Mouse (Mus musculus) frontal cortex, postnatal 36 days (tissue): ENCODE results near the gene Spdl1.
"Not testable (repeated sequence)": the region's sequence is repeated elsewhere in the genome, so short reads cannot be mapped to it uniquely, and the experiment has no call there.

Experiments used
- DNase-seq, 2 experiments: peaks; one replicate each; pipeline ENCODE4 v3.0.0; 2022; ENCODE audit warnings: low spot score in 2 of 2

Spdl1 gene

DNA sequence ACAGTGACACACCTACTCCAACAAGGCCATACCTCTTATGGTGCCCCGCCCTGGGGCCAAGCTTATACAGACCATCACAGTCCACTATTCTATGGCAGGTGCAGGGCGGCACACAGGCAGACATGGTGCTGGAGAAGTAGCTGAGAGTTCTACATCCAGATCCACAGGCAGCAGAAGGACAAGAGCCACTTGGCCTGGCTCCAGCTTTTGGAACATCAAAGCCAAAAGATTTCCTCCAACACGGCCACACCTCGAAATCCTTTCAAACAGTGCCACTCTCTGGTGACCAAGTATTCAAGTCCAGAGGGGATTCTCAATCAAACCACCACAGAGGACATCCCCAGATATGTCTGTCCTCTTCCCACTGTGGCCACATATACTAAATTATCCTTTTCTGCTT, 28.4 kb downstream of the Spdl1 start:
- DNase-seq = not testable (repeated sequence)

DNA sequence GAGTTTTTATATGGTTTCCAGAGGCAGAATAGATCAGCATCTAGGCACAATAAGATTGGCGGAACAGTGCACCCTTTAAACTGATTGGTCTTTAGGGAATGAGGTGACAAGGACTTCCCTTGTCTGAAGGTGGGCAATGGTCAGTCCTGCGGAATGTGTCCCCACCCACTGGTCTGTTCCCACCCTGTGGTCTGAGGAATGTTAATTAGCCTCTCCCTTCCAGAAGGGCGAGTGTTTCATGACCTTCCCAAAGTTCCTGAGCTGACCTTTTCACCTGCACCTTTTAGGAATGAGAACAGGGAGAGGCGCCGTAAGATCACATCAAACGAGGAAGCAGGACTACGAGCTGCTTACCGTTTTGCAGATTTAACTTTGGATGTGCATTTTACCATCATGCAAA, 35.4 kb downstream of the Spdl1 start:
- DNase-seq = not testable (repeated sequence)

DNA sequence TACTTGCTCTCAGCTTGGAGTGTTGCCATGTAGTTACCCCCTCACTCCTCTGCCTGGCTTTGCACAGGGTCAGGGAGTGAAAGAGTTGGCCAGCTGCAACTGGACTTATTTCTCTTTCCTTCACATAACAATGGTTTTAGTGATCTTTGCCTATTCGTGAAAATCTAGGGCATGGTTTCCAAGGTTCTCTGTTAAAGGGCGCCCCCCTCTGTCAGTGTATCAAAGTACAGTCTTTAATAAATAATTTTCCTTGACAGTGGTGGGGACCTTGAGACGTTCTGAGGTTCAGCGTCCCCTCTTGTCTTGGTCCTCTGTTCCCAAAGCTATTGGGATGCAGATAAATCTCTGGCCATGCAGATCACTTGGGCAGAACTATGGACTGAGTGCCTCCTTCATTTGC, 37.3 kb downstream of the Spdl1 start:
- DNase-seq = peak in 1 of 2 experiments; percentile 31

DNA sequence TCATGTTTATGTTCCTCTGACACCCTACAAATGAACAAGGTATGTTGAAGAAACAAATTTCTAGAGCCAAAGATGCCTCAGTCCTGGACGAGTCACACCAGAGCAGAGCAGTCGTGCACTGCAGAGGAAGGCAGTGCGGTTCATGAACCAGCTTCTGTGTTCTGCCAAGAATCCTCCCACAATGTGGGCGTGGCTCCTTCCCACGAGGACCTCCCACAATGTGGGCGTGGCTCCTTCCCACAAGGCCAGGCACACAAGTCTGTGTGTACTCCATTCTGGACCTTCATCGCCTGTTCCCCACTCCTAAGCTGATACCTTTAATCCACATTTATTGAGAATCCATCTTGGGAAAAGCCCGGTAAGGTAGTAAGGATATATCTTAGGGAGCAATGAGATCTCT, 41.6 kb downstream of the Spdl1 start:
- no peak for DNase-seq

DNA sequence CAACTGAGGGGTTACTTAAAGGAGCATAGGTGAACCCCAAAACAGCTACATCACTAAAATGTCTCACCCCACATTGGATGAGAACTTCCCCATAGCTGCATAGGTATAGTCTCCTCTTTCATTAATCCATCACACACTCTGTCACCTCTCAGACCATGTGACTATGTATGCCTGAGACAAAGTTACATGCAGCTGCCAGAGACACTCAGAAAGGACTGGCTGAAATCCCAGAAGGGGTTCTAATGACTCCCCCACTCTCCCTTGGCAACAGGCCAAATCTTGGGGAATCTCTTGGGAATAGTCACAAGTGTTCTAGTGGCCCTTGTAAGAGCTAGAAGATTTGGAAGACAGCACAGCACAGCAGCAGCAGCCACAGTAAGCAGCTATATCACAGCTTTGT, 48.6 kb downstream of the Spdl1 start:
- DNase-seq = no peak

DNA sequence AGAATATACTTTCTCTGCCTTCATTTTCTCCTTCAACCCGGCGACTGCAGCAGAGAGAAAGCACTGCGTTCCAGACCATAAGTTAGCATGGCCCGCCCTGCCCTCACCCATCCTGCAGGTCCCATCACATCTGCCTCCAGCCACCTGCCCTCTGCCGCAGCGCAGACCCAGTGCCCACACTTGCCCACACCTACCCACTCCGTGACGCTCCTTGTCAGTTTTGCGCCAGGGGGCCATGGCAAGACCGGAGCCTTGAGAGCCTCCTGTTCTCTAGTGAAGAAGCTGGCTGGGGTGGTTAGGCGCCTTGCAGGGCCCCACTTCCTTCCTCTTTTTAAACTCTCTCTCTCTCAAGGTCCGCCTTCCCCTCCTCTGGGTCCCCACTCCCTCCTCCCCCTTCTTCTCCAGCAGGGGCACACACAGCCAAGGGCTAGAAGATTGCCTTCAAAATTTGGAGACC, 49.8 kb downstream of the Spdl1 start, which contains the start of gene Dock2:
Gene Dock2, minus strand, starts transcription at position 306 of the 457 bp plus-strand sequence.
- DNase-seq = no peak

DNA sequence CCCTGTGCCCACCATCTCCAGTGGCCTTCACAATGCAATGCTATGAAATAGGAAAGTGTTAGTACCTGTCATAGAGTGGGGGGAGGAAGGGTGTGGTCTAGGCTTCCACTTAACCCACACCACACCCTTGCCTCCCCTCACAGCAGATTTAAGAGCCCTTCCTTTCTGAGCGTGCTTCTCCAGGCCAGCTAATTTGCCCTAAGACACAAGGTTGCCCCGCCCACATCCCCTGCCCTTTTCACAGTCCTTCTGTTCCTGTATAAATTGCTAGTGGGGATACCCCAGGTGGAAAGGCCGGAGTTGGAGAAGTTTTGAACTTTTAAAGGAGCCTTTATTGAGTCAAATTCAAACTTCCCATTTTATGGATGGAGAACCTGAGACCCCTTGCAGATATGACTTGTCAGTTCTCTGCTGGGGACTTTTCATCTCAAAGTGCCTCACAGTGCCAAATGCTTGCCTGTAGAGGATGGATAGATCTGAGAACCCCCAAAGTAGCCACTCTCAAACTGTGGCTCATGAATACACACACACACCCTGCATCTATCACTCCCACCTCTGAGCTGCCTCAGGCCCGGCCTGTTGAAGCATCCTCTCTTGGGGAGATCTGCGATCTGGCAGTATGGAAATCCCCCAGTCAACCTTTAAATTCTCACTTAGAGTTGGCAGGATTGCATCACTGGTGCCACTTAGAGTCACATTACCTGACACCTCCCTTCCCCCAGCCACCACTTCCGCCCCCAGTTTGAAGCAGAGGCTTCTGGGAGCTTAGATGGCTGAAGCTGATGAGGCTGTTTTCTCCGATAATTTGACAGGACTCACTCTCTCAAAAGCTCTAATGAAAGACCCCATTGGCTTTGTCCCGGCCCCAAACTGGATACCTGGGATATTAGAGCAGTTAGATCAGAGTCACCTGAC, 50.7 kb downstream of the Spdl1 start:
- no peak for DNase-seq

DNA sequence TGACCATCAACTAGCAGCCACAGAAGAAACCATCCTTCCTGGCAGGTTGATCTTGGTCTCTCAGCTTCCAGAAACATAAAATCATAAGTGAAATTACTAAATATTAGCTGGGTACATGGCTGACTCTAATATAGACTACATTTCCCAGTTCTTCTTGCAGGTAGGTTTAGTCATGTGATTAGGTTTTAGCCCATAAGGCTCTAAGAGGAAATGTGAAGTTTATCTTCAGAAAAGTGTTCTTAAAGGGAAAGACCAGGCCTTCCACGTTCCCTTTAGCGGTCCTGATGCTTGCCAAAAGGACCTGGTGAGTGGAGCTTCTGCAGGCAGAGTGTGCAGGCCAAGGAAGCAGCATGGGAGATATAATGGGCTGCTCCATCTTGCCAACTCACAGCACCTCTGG, 52.7 kb downstream of the Spdl1 start:
- DNase-seq = no peak

DNA sequence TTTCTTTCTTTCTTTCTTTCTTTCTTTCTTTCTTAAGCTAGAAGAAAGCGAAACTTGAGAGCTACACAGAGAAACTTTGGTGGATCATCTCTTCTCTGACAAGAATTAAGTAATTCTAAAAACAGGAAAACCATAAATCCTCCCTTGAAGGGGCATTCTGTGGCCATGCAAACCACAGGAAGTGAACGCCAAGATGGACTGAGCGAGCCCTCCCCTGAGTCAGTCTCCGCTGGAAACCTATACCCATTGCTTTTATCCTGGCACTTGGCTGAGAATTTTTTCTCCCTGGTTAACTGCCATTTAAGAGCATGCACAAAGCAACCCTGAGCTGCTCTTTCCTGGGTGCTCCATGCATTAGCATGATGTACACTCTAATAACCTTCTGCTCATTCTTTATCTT, 53.5 kb downstream of the Spdl1 start:
- DNase-seq = no peak

DNA sequence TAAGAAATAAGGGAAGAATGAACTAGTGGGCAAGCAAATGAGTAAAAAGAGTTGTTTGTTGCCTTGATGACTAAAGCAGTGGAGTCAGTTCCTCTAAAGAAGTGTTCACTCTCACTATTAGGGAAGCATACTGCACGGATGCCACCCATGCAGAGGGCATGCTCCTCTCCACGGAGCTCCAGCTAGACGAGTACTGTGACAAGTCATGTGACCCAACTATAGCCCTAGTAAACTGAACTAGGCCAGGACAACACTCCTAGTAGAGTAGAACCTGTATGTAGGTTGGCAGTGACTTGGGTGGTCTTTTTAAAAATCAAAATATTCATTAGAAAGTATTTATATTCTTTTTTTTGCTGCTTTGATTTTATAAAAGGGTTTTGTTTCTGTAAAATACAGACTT, 55.1 kb downstream of the Spdl1 start:
- no peak for DNase-seq

DNA sequence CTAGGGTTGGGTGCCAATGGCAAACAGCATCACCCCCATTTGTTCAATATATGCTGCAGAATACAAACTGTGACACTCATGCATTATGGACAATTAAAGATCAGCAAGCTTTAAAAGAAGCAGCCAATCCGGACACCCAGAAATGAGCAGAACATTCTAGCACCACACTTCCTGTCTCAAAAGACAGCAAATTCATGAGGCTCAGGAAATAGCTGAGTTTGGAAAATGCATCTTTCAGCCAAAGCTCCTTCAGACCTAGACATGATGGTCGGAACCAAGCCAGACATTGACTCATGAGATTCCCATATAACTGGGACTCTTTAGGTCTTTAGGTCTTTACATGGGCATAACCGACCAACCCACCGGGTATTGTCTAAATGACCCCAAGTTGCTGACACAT, 55.9 kb downstream of the Spdl1 start:
- DNase-seq = no peak

DNA sequence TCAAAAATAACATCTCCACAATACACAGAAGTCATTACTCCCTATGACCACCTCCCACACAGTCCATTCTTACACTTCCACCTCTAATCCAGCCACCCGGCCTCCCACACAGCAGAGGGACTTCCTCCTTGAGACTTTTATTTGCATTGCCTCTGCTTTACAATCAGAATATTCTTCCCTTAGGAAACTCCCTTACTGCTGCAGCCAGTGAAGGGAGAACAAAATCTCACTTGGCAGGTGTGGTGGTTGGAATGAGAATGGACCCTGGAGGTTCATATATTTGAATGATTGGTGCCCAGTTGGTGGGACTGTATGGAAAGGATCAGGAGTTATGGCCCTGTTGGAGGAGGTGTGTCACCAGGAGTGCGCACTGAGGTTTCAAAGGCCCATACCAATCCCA, 57.4 kb downstream of the Spdl1 start:
- no peak for DNase-seq

DNA sequence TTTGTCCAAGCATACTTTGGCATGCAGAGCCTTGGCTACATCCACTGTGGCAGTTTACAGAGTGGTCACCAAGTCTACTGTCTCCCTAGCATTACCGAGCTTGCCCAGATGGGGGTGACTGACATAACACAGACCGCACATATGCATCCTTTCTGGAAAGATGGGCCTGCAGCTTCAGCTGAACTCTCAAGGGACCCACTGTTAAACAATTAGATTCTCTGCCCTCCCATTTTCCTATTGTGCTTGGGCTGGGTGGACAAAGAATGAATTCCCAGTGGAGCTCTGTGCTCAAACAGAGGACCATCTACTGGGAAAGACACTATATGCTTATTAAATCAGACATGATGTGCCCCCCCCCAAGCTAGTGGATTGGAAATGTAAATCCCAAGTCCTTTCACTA, 58.8 kb downstream of the Spdl1 start:
- no peak for DNase-seq

DNA sequence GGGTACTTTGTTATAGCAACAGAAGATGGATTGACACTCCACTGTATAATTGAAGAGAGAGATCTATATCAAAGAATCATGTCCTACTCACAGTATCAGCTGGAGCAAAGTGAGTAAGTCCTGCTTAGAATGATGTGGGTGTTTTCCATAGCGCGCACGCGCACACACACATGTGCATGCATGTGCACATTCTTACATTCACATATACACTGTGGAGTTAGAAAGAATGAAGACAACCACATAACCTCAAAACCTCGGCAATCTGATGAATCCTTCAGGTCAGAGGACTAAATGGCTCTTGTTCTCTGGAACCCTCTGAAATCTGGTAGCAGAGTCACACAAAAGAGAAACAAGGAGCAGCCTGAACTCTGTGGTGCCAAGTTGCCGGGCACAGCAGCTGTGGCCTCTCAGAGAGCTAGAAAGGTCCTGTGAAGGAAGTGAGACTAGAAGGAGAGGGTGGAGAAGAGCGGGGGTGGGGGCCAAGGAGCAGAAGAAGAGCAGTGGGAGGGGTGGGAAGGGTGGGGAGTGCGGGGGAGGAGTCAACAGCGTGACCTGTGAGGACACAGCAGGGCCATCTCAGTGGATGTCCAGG, 60.0 kb downstream of the Spdl1 start:
- no peak for DNase-seq

DNA sequence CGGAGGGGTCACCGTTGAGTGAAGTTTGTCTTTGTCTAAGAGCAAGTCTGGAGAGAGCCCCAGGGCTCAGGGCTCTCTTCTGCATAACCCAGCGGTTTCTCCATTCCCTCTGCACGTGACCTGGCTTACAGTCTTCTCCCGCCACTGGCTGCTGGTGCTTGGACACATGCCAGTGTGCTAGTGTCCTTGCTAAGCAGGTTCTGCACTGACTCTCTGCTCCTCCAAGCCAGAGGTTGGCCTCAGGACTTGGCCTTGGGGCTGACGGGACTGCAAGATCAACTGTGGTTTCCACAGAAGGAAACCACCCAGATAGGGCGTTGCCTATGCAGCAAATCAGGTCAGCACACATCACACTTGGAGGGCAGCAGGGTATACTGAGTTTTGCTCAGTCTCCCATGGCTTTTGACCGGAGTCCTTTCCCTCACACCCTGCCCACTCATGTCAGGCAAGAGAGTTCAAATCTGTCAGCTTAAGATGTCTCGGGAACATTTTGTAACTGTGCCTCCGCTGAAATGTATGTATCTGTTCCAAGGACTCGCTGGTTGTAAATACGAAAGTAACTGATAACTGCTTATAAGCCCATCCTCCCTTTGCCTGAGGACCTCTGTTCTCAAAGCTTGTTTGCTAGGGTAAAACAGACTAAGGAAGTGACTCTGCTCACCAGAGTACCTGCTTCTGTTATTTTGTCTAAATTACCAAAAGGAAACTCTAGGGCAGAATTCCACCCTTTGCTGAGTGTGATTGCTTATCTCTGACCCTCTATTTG, 62.0 kb downstream of the Spdl1 start:
- no peak for DNase-seq

DNA sequence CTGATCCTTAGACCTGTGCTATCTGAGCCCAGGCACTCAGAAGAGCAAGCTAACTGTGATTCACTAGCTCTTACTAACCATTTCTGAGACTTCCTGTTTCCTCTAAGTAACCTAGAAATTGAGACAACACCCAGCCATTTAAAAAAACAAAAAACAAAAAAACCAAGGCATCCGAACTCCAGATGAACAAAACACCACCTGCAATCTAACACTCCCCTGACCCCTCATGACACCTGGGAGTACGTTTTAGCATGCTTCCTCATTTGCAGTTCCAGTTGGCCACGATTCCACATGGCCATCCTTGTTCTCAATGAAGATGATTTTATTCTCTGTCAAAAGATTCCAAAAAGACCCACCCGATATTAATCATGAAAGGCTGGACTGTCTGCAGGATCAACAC, 62.8 kb downstream of the Spdl1 start:
- DNase-seq = no peak

DNA sequence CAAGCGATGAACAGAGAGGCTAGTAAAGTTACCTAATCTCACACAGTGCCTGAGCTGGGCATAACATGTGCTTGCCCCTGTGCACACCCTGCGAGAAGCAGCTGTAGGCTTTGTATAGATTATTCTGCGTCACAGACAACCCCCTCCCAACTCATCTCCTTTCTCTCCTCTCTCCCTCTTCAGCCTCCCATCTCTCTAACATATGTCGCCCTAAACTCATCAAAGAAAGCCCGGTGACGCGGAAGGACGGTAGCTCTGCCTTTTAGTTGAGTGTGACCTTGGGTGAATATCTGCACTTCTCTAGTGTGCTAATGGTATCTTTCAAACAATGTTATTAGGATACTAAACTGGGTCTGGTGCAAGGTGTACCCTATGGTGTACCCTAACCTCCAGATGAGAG, 63.5 kb downstream of the Spdl1 start:
- DNase-seq = no peak

DNA sequence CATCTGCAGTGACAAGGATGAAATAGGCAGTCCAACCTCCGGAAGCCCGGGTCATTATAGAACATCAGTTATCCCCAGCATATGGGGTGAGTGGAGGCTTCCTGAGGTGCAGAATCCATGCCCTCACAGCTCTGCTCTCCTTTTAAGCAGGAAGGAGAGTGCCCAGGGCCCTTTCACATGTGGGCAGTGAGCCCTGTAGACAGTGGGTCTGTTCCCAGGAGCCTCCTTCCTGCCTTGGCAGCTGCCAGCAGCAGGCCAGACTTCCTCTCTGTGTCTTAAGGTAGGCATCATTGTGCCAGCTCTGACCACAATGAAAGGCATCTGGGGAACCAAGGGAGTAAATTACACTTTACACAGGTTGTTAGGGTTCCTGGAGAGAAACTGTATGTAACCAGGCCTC, 64.0 kb downstream of the Spdl1 start:
- DNase-seq = no peak

DNA sequence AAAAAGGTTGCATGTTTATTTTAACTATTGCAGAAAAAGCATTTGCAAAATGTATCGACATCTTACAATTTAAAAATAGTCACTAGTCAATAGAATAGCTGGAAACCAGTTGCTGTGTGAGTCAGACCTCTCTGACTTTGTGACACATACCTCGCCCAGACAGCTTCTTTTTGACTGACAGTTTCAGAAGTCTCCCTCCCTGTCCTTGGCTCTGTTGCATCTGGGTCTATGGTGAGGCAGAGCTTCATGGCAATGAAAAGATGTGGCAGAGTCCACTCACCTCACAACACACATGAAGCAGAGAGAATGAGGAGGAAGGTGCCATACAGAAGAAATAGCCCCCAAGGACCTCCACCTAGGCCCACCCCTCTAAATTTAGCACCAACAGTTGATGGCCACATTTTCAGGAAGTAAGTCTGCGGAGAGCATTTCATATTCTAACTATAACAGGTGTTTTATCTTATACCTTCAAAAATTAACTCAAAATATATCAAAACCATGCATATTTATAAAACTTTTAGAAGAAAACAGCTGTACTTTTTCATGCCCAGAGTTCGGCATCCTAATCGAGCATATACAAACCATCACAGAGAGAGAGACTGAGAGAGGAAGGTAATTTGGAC, 69.6 kb downstream of the Spdl1 start:
- no peak for DNase-seq

DNA sequence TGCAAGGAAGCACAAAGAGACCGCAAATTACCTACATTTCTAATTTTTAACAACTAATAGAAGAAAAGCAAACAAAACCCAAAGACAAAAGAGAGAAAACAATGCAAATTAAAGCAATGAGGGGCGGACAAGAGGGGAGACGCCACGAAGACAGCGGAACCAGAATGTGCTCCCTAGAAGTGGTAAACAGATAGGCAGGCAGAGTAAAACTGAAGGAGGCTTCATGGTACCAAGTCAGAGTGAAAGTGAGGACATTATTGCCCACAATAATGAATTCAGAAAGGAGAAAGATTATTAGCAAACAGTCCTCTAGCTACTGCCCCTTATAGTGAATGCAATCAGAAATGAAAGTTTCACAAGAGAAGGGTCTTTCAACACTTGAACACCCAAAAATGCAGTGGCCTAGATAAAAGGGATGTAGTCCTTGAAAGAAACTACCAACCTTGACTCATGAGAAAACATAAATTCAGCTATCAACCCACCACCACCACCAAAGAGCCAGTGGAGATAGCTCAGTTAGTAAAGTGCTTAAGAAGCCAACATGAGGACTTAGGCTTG, 70.8 kb downstream of the Spdl1 start:
- DNase-seq = no peak

DNA sequence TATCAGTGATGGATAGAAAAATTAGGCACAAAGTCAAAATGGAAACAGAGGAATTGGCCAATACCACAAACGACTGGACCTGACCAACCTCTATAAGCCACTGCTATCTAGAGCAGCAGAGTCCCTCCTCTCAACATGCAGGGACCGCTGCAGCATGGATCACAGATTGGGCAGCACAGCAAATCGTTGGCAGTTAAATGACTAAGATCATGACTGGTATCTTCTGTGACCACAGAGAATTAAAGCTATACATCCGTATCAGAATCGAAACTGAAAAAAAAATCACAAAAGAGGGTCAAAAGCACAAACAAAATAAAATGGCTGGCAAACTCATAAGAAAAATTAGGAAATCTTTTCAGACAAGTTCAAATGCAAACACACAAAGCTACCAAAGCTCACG, 71.3 kb downstream of the Spdl1 start:
- DNase-seq = no peak

DNA sequence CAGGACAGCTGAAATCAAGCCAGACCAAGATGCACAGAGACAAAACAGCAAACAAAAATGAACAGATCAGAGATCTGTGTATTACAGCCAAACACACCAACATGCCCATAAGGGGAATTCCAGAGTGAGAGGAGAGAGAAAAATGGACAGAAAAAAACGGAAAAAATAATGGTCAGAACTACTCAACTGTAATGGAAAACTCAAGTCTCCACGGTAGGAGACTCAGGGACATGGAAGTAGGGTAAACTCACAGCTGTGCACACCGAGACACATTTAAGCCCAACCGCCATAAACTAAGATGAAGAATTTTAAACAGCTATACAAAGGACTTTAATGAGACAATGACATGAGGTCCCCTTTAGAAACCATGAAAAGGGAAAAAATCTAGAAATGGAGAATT, 73.9 kb downstream of the Spdl1 start:
- no peak for DNase-seq
